Mouse (Mus musculus) heart, adult 2 months (tissue): ENCODE data around the gene Snd1.

Experiments used
- CTCF ChIP-seq: fragments of 200-600 bp; IDR thresholded peaks from 2 replicates; pipeline ENCODE4 v1.8.1; 2022; ENCODE audit warnings: antibody characterized with exemption, mild to moderate bottlenecking, moderate library complexity
- POLR2A ChIP-seq: fragments of 200-500 bp; IDR thresholded peaks from 2 replicates; pipeline ENCODE4 v1.6.1; 2011; ENCODE audit warnings: mild to moderate bottlenecking, low read depth, low read length, control low read depth; ENCODE audit not compliant: insufficient read depth

DNA sequence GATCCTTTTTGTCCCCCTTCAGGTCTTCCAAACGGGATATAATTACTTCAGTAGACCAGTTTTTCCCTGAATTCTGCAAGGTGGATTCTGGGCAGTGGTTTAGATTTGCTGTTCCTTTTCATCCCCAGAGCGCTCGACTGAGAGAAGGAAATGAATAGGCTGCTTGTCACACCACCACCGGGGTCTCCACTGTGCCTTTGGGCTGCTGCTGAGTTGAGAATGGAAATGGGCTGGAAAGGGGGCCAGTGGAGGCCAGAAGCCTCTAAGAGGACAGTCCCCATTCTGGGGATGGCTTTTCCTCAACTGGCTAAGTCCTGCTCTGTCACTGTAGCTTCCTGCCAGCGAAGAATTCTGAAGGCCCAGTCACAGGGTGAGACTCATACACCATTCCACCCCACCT, 309.0 kb downstream of the Snd1 start:
- TF ChIP-seq CTCF (no peak), POLR2A (no peak)
